Mouse (Mus musculus): ENCODE measurements around the gene Syngr4. TPM values are rescaled to one million over a fixed set of nuclear protein-coding genes. Genes with fewer than 3 reads are reported as not detected.
"Not testable (repeated sequence)": the region's sequence is repeated elsewhere in the genome, so short reads cannot be mapped to it uniquely, and the experiment has no call there.

Syngr4 gene
- not detected for total RNA-seq (2021)
- long read RNA-seq, experiment 1 = 0 reads
- long read RNA-seq, experiment 2 = 0 reads

- DNase-seq (ENCODE audit: low spot score in 2 of 2) = peak; percentile 91 to 92
These were observed at the start of gene Syngr4, which contains the start of gene Tmem143 for GRCm38 (mm10) chr7:45896517-45897257. Gene Syngr4, minus strand, starts transcription at chr7:45896714. Gene Tmem143, plus strand, starts transcription at chr7:45896941.

GRCm38 (mm10) chr7:45943280-45943679, 46.8 kb upstream of the Syngr4 start:
- DNase-seq (ENCODE audit: low spot score in 2 of 2) = not testable (repeated sequence)

- peak; percentile 57 to 68 for DNase-seq (ENCODE audit: low spot score in 2 of 2)
These were observed 45.5 kb upstream of the Syngr4 start for GRCm38 (mm10) chr7:45941986-45942385.

- DNase-seq (ENCODE audit: low spot score in 2 of 2) = no peak
These were observed 43.3 kb upstream of the Syngr4 start for GRCm38 (mm10) chr7:45939836-45940235.

- DNase-seq (ENCODE audit: low spot score in 2 of 2) = peak; percentile 50 to 59
These were observed 38.6 kb upstream of the Syngr4 start for GRCm38 (mm10) chr7:45935114-45935513.

GRCm38 (mm10) chr7:45933766-45934165, 37.3 kb upstream of the Syngr4 start:
- not testable (repeated sequence) for DNase-seq (ENCODE audit: low spot score in 2 of 2)

- no peak for DNase-seq (ENCODE audit: low spot score in 2 of 2)
These were observed 33.2 kb upstream of the Syngr4 start for GRCm38 (mm10) chr7:45929688-45930087.

GRCm38 (mm10) chr7:45928626-45929295, 32.2 kb upstream of the Syngr4 start:
- DNase-seq (ENCODE audit: low spot score in 2 of 2) = no peak

GRCm38 (mm10) chr7:45924429-45924816, 27.9 kb upstream of the Syngr4 start:
- DNase-seq (ENCODE audit: low spot score in 2 of 2) = peak; percentile 48 to 61

GRCm38 (mm10) chr7:45923762-45924428, 27.4 kb upstream of the Syngr4 start, which contains the start of gene Ccdc114:
Gene Ccdc114, plus strand, starts transcription at chr7:45924072.
- peak; percentile 65 to 73 for DNase-seq (ENCODE audit: low spot score in 2 of 2)

- peak; percentile 88 for DNase-seq (ENCODE audit: low spot score in 2 of 2)
These were observed 26.6 kb upstream of the Syngr4 start for GRCm38 (mm10) chr7:45922928-45923761.

- no peak for DNase-seq (ENCODE audit: low spot score in 2 of 2)
These were observed 25.6 kb upstream of the Syngr4 start for GRCm38 (mm10) chr7:45921950-45922600.

GRCm38 (mm10) chr7:45921242-45921621, 24.7 kb upstream of the Syngr4 start, which contains the start of gene Emp3:
Gene Emp3, minus strand, starts transcription at chr7:45921404.
- peak; percentile 33 to 55 for DNase-seq (ENCODE audit: low spot score in 2 of 2)

GRCm38 (mm10) chr7:45920583-45921241, 24.2 kb upstream of the Syngr4 start:
- DNase-seq (ENCODE audit: low spot score in 2 of 2) = peak; percentile 59 to 67

- DNase-seq (ENCODE audit: low spot score in 2 of 2) = no peak
These were observed 23.2 kb upstream of the Syngr4 start for GRCm38 (mm10) chr7:45919761-45920160.

- DNase-seq (ENCODE audit: low spot score in 2 of 2) = peak in 1 of 2 experiments; percentile 49
These were observed 22.7 kb upstream of the Syngr4 start for GRCm38 (mm10) chr7:45919083-45919671.

- DNase-seq (ENCODE audit: low spot score in 2 of 2) = no peak
These were observed 21.4 kb upstream of the Syngr4 start for GRCm38 (mm10) chr7:45917926-45918325.

GRCm38 (mm10) chr7:45917004-45917704, 20.6 kb upstream of the Syngr4 start:
- DNase-seq (ENCODE audit: low spot score in 2 of 2) = no peak
